Mouse (Mus musculus) erythroblast, adult 5-6 weeks (primary cell): ENCODE measurements around the gene Slc44a1. TPM values are rescaled to one million over a fixed set of nuclear protein-coding genes. Genes with fewer than 3 reads are reported as not detected.
A peak's percentile ranks its signal among the peaks of the same experiment; 100 is the strongest.

Experiments used
- ATAC-seq: replicated peaks from 2 replicates; pipeline ENCODE4 v1.8.0; 2016; ENCODE audit warnings: moderate number of reproducible peaks, mild to moderate bottlenecking, moderate TSS enrichment, inconsistent platforms; ENCODE audit not compliant: poor library complexity, low FRiP score, severe bottlenecking
- total RNA-seq, 2 experiments: library from RNA; stranded (forward) in 1 of 2; stranded (reverse) in 1 of 2; fragments of 150-400 nt in 1 of 2; fragments of 200-764, 138-1000 nt in 1 of 2; gene quantifications; 2 replicates each; pipeline versions ENCODE4 v1.2.3 to v1.2.4; 2015 to 2017; ENCODE audit warnings: low replicate concordance in 2 of 2

Gene Slc44a1
- total RNA-seq, 2 experiments from 2014 or later, result 27.3 to 37.0 TPM

DNA sequence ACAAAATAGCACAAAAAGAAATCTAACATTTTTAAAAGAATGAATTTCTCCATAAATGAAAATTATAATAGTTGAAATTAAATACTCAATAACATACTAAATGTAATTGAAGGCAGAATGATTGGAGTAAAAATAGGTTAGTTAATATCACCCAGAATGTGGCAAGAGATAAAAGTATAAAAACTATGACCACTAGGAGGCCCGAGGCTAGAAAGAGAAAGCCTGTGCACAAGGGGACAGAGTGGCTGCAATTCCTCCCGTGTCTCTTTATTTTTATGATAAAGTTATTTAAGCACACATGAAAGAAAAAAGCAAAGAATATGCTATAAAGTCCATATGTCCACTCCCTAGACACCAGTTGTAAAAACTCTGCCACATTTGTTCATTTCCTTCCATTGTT, 17.4 kb upstream of the Slc44a1 start:
- ATAC-seq, result peak; percentile 61; the same call in 1 of the 2 replicates

DNA sequence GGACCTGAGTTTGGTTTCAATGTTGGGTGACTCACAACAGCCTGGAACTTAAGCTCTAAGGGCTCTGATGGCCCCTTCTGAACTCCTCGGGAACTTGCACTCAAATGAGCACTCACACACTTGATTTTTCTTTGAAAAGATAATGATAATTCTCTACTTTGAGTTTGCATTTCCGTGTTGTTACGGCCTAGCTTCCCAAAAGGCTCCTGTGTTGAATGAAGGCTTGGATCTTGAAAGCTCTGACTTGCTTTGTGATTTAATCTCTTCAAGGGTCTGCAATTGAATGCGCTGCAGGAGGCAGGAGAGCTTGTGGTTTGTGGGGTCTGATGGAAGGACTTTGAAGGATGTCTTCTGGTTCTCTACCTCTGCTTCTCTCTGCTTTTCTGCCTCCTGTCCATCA, 13.1 kb upstream of the Slc44a1 start:
- ATAC-seq, result no peak

DNA sequence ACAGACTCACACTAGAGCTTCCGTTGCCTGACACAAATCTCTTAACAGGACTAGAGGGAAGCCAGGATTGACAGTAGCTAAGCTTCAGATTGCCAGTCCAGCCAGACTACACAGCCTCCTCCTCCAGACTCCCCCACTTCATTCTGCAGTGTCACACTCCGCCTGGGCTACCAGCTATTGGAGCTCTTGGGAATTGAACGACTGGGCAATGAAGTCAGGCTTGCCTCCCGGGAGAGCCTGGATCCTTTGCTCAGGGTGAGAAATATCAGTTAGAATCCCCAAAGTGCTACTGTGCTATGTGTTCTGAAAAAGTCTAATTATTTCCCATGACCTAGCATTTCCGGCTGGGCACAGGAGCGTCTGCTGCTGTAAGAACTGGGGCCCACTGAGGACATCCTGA, 9.7 kb upstream of the Slc44a1 start:
- ATAC-seq, result no peak

DNA sequence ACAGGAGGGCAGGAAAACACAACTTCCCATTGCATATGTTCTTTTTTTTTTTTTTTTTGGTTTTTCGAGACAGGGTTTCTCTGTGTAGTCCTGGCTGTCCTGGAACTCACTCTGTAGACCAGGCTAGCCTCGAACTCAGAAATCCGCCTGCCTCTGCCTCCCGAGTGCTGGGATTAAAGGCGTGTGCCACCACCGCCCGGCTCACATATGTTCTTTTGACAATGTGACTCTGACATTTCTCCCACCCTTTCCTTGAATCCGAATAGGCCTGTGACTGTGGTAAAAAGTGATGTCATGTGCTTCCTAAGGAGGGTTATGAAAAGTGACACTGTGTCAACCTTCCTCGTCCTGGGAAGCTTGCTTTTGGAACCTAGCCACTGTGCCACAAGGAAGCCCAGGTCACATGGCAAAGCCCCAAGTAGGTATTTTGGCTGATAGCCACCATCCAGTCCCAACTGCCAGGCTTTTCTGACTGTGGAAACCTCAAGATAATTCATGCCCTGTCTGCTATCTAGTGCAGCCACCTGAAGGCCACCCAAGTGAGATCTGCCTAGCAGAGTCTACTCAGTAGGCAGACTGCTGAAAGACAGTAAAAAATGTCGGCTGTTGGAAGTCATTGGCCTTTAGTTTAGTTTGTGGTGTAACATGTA, 8.5 kb upstream of the Slc44a1 start:
- peak; percentile 96 for ATAC-seq

DNA sequence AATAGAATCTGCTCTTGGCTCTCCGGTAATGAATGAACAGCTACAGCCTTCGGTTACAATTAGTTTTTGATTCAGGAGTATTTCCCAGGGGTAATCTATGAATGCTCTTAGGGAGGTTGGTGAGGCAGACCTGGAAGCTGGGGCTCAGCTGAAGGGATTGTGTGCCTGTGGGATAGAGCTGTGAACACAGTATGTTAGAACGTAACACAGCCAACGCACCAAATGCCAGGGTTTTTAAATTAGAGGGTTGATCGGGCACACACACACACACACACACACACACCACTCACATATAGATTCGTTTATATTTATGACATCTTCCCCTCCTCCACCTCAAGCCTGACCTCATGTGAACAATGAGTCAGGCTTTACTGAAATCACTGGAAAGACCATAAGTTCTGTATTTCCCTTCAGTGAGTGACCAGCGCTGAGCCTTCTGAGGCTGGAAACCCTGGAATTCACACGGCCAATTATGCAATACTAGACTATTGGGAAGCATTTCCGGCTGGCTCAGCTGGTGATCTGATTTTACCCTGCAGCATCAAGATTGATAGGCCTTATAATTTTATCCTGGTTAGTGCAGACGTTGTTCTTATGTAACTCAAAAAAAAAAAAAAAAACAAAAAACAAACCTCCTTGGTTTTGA, 3.0 kb upstream of the Slc44a1 start:
- no peak for ATAC-seq

DNA sequence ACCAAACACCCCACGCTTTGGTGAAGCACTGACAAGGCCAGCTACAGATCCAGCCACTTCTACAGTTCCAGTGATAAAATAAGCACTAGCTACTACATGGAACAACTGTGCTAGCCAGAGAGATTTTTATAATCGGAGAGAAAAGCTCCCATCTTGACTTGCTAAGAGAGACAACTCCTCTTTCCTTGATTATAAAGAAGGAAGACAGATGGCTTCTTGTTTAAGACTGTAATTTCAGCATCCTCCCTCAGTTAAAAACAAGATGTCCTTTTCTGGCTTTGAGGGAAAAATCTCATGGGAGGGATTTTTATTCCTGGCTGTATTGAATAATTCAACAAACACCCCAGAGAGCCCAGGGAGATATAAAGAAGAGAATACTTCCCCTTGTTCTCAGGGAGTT, 1.8 kb upstream of the Slc44a1 start:
- no peak for ATAC-seq

DNA sequence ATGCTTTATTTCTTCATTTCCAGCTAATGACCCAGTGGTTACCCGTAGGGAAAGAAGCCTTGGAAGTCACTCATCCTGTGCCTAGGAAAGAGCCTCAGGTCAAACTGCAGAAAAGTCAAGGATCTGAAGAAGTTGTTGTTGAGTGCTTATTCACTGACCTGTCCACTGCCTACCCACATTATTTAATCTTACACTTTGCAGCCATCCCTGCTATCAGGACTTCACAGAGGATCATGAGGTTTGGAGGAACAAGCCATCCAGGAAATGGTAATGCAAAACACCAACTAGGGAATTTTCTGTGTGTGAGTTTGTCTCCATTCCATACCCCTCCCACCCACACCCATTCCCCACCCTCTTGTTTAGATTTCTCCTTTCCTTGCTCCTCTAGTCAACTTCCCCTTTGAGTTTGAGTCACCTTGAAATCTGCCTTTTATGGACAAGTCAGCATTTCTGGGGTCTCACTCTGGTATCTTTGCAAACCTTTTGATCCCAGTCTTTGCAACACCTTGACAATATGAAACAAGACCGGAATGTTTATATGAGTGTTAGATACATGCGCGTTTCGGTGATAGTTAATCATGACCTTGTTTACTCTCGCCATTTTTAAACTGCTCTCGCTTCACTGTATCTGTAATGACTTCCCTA, 1.3 kb upstream of the Slc44a1 start:
- ATAC-seq, result peak; percentile 66

DNA sequence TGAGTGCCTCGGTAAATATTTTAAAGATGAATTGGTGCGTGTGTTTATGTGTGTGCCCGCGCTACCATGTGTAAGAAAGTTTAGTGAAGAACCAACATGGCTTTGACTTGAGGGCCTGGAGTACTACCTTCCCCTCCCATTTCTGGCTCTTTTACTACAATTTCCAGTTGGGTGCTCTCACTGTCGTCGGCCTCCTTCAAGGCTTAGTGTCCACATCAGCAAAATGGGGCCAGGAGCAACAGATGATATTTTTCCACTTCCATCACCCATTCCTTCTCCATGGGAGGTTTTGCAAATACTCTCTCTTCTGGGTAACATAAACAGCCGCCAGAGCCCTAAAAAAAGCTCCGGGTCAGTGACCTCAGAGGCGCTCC, 590 bp upstream of the Slc44a1 start:
- ATAC-seq, result peak; percentile 29; the same call in 1 of the 2 replicates

DNA sequence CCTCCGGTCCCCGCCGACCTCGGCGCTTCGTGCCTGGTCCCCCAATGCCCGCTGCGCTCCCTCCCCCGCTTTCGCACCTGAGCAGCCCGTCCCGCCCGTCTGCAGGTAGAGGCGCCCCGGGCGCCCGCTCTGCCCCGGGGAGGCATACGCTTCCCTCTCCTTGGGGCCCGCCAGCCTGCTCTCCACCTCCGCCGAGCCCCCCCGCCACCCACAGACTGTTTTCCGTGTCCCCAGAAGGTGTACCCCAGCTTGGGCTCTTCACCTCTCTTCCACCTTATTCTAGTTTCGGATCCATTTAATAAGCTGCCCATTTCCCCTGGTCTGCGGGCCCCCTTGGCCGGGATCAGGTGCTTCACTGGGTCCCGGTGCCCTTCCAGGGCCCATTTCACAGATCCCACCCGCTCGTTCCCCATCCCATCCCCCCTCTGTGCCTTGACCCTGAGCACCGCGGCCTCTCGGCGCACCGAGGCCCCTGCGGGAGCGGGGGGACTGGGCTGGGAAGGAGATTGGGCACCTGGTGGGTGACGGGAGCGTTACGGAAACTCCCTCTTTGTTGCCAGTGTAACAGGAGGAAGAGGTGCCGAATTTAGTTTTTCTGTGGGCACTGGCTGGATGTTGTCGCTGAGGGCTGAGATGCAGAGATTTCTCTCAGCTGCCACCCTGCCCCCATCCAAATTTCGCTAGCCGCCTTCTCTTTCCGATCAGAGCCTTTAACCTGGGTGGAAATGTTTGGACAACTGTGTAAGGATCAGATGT, 781 bp downstream of the Slc44a1 start:
- ATAC-seq, result no peak

DNA sequence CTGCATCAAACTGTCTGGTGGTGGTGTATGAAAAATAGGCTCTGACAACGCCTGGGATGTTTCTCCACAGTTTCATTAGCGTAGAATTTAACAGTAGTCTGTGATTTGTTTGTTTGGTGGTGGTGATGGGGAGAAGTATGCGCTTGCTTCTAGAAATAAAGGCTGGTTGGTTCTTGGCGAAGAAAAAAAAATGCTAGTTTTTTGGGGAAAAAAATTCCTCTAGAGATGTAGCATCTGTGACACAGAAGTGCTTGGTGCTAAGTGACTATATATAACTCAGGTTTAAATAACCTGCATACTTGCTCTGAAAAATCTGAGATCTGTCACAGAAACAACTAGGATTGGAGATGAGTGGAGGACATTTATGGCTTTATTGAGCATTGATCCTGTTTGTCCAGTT, 1.5 kb downstream of the Slc44a1 start:
- no peak for ATAC-seq

DNA sequence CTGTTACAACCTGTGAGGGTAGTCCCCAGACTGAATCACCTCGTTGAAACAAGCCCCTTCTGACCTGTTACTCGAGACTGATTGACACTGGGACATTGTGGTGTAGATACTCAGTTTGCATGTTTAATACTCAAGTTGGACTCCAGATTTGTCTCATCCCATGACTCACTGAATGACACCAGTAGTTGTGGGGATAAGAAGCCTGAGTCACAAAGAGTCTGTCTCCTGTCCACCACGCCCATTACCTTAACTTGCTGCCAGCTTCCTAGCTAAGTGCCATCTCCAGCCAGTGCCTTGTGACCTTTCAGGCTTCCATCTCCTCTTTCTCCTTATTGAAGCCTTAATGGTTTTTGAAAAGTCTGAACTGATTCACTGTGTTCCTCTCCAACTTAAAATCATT, 6.0 kb downstream of the Slc44a1 start:
- no peak for ATAC-seq

DNA sequence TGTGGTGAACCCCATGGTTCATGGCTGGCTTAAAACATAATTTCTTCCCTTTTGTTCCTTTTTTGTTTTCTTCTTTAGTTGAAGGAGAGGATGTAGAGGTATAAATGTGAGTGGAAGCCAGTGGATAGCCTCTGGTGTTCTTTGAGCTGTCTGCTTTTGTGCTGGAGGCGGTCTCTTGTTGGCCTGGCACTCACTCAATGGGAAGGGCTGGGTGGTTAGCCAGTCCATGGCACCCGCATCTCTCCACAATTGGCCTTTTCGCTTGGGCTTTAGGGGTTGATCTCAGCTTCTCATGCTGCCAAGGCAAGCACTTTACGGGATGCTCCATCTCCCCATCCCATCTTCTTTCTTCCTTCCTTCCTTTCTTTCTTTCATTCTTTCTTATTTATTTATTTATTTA, 7.6 kb downstream of the Slc44a1 start:
- ATAC-seq, result no peak

DNA sequence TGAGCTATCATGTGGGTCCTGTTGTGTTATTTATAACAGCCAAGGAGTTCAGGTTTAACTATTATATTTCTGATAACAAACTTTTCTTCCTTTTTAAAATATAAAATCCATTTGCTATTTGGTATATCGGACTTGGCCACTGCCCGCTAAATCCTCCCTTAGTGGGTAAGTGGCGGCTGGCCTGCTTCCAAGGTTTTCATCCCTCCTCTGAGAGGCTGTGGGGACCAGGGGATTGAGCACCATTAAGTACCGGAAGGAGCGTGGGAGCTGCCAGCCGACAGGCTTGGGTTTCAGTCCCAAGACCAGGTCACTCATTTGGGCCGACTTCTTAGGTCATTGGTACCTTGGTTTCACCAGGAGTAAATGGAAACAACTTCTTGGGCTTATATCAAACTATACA, 10.5 kb downstream of the Slc44a1 start:
- no peak for ATAC-seq

DNA sequence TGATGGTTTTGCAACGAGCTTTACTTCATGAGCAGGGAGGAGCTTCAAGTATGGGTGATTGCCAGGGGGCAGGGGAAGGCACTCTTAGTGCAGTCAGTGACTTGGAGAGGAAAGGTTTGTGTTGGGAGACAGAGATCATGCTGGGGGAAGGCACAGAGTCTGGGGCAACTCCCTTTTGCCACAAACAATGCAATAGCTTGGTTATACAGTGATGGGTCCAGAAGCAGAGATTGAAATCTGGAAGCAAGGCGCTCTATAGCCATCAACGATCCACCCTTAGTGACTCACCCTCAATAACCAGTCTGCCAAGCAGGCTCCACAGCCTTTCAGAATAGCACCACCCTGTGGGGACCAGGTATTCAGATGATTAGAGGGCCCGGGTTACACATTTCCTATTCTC, 11.7 kb downstream of the Slc44a1 start:
- ATAC-seq, result 0 out of 2 replicates have a peak, but pooled peaks have one; percentile 22

DNA sequence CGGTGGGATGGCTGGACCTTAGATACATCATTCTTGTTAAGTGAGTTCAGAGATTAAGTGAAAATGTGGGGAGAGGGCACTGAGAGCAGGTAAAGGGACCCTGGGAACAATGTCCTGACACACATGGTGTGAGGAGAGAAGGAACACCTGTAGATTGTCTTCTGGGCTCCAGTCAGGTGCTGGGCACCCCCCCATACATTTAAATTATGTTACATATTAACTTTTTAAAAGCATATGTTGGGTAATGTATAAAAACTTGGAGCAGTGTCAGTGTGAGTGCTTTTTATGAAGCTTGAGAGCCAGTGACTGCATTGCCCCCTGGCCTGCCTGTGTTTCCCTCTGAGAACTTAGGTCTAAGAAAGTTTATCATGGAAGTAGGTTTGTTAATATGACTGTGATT, 12.2 kb downstream of the Slc44a1 start:
- no peak for ATAC-seq

DNA sequence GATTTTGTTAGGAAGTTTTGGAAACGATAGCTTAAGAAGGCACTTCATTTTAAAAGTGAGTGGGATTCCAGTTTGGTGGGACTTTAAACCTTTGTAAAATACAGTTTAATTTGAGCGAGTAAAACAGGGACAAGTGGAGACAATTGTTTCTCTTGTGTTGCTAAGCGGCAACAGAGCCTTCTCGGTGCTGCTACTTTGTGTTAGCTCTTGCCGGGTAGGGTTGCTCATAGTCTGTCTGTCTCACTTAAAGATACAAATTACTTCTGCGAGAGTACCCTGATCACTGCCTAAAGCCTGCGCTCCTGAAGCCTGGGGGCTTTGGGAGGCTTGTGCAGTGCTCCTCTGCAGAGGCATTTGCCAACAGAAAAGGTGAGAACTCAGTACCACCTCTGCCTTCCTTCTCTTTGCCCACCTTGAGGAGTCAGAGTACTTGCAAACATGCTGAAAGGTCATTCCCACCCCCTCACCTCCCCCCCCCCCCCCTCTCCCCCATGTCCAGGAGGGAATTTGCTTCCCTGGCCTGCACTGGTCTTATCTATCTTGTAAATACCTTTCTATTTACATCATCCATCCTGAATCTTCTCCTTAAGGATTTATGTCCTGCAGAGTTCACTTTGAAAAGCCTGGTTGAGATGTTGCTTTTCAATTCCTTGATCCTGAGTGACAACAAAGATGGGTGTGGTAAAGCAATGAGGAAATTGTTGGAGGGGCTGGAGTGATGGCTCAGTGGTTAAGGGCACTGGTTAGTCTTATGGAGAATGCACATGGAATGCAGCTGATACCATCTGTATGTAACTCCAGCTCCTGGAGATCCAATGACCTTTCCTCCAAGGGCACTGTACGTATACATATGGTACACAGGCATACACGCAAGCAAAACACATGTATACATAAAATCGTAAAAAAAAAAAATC, 13.0 kb downstream of the Slc44a1 start:
- no peak for ATAC-seq

DNA sequence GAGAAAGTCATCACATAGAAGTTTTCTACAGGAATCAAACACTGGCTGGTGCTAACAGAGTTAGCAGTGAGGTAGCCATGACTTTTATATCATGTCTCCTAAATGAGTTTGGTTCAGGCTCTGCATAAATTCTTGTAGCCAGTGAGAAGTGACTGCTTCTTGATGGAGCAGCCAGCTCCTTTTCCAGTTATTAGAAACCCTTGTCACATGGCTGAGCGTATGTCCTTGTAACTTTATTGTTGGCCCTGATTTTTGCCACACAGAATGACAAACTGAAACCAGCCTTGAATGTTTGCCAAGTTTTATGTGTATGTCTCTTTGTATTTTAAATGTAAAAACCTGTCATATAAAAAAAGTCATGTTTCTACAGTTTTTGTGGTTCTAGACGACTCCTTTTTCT, 15.7 kb downstream of the Slc44a1 start:
- ATAC-seq, result no peak

DNA sequence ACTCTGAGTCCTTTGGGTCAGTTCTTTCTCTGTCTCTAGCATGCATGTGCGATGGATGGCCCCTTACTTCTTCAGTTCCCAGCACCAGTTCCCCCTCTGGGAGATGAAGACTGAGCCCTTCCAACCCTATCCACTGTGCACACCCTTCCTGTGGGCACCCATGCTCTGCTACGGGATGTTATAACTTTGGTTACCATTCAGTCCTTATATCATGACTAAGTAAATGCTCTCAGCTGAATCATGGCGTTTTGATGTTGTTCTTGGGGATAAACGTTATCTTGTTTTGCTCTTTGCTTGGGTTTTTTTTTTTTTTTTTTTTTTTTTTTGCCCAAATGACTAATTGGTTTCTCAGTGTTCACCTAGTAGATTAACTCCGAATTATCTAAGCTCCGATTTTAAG, 16.4 kb downstream of the Slc44a1 start:
- peak; percentile 74 for ATAC-seq

DNA sequence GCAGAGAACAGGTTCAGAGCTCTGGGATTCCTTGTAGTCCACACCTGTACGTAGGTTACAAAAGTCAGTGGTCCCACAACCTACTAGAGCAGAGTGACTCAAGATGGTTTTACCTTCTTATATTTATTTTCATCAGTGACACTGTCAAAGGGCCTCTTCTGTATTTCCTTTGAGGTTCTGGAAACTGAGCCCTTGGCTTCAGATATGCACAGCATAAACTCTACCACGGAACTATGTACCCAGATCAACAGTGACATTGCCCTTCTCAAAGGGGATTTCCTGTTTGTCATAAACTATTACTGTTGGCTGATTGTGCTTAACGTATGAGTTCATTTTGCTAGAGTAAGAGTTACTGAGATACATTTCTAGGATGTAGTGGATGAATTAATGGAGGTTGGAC, 18.3 kb downstream of the Slc44a1 start:
- ATAC-seq, result no peak

DNA sequence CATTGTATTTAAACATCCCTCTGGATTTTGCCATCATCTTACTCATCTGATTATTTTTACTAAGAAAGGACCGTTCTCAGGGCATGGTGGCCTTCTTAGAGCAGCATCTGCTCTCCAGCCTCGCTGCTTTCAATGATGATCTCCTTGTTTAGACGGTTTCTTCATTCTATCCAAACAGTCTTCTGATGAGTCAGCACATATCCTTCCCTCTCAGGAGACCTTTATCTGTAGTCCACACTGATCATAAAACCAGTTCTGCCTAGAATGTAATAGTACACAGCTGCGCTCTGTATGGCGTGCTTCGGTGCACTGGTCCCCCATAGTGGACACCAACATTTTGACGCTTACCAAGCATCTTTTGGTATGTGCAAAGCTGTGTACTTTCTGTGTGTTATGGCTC, 19.5 kb downstream of the Slc44a1 start:
- ATAC-seq, result peak; percentile 81
